Comparison of ENCODE assay signal across 8 mouse cellular contexts in the genomic region with DNA sequence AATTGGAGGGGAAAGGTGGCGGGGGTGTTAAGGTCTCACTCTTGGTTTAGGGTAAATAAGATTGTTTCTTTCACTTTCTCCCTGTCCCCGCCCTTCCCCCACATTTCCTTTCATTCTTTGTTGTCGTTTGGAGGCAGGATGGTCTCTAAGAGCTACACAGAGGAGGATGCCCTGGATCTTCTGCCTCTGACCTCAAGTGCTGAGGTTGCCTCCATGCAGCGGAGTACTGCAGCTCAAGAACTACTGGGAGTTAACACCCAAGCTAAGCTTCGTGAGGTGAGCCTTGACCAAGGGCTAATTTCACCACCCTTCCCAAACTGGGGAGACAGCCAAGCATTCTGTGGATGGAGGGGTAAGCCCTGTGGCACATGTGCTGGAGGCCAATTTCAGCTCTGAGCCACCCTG. TPM values are rescaled to one million over a fixed set of nuclear protein-coding genes. Genes with fewer than 3 reads are reported as not detected.
DNase-seq lines count a peak whose midpoint lies in the region; ATAC-seq lines count a peak whose summit lies in the region.

No protein-coding gene starts in this region.

- no peak overlapping the region for H3K4me3 ChIP-seq in heart, embryonic 11.5 days (ENCODE audit: low read depth, low read length)
- no peak overlapping the region for H3K4me3 ChIP-seq in heart, embryonic 13.5 days
- no peak overlapping the region for H3K4me3 ChIP-seq in forebrain, embryonic 13.5 days

- peaks cover 11% of the 10 kb centered on the region for H3K27me3 ChIP-seq in heart, embryonic 11.5 days (ENCODE audit: control insufficient read depth, insufficient read depth, low read length)
- peaks cover 56% of the 10 kb centered on the region for H3K27me3 ChIP-seq in heart, embryonic 13.5 days (replicated peaks)
- no peaks in the 10 kb centered on the region for H3K27me3 ChIP-seq in forebrain, embryonic 13.5 days

- no peak for ATAC-seq in heart, embryonic 11.5 days (replicated peaks; ENCODE audit: insufficient number of reproducible peaks, low FRiP score, low TSS enrichment)
- peak; percentile 42 for ATAC-seq in CD4-positive, CD25-positive, alpha-beta regulatory T cell, adult 4 months
- no peak for ATAC-seq in heart, embryonic 13.5 days (ENCODE audit: extremely low read depth, insufficient number of reproducible peaks, low FRiP score, low TSS enrichment)
- ATAC-seq in forebrain, embryonic 13.5 days, result no peak

- DNase-seq in heart, adult 9 months (ENCODE audit: low spot score in 2 of 2), result no peak
- DNase-seq in lung, postnatal 25 days (ENCODE audit: low spot score), result peak; percentile 62
- no peak for DNase-seq in right cerebral cortex, postnatal 36 days (ENCODE audit: low spot score in 2 of 2)
- no peak for DNase-seq in left cerebral cortex, adult 18-20 months (ENCODE audit: low spot score in 2 of 2)

- H3K4me2 ChIP-seq in heart, embryonic 11.5 days, result peak overlapping the region; percentile 9; the same call in 1 of the 2 replicates
- peak overlapping the region; percentile 39 for H3K4me2 ChIP-seq in heart, embryonic 13.5 days
- H3K4me2 ChIP-seq in forebrain, embryonic 13.5 days, result no peak overlapping the region

- peaks cover 39% of the 10 kb centered on the region for H3K4me1 ChIP-seq in heart, embryonic 11.5 days (ENCODE audit: control insufficient read depth, insufficient read depth, low read length)
- peaks cover 75% of the 10 kb centered on the region for H3K4me1 ChIP-seq in heart, embryonic 13.5 days
- H3K4me1 ChIP-seq in forebrain, embryonic 13.5 days, result peaks cover 13% of the 10 kb centered on the region

- H3K36me3 ChIP-seq in heart, embryonic 11.5 days (ENCODE audit: control insufficient read depth, insufficient read depth, low read length), result no peaks in the 10 kb centered on the region
- H3K36me3 ChIP-seq in heart, embryonic 13.5 days, result no peaks in the 10 kb centered on the region
- H3K36me3 ChIP-seq in forebrain, embryonic 13.5 days (ENCODE audit: poor library complexity, severe bottlenecking), result no peaks in the 10 kb centered on the region

- H3K9ac ChIP-seq in heart, embryonic 11.5 days (ENCODE audit: low read depth, low read length), result 0 out of 2 replicates have a peak overlapping the region, but pooled peaks have one; percentile 39
- H3K9ac ChIP-seq in heart, embryonic 13.5 days, result no peak overlapping the region
- H3K9ac ChIP-seq in forebrain, embryonic 13.5 days, result no peak overlapping the region

- 52% methylated on average over 5 of the region's 5 CpGs for WGBS in heart, embryonic 11.5 days (ENCODE audit: insufficient replicate concordance)
- WGBS in heart, embryonic 13.5 days, result 53% methylated on average over 5 of the region's 5 CpGs
- WGBS in forebrain, embryonic 13.5 days, result 56% methylated on average over 5 of the region's 5 CpGs

- peak overlapping the region; percentile 73 for H3K27ac ChIP-seq in heart, embryonic 11.5 days (ENCODE audit: low read depth, low read length)
- H3K27ac ChIP-seq in heart, embryonic 13.5 days (replicated peaks), result peak overlapping the region; percentile 81
- H3K27ac ChIP-seq in forebrain, embryonic 13.5 days, result no peak overlapping the region

- no peaks in the 10 kb centered on the region for H3K9me3 ChIP-seq in heart, embryonic 11.5 days (replicated peaks; ENCODE audit: control insufficient read depth, low read length)
- H3K9me3 ChIP-seq in heart, embryonic 13.5 days, result no peaks in the 10 kb centered on the region
- H3K9me3 ChIP-seq in forebrain, embryonic 13.5 days (replicated peaks), result no peaks in the 10 kb centered on the region

RNA-seq across cellular contexts. Expression of a gene that starts 12.2 kb away (rescaled TPM):
- polyA plus RNA-seq in heart, embryonic 11.5 days (2014; fragmentation: Nextera tagmentation; extraction: Ambion mirVana), result 70.9 and 80.8 TPM in 2 replicates
- 100 to 1,000 TPM in 1 of 2 experiments, 10 to 100 TPM in 1; 98.5 to 108 TPM for polyA plus RNA-seq in CD4-positive, CD25-positive, alpha-beta regulatory T cell, adult 4 months (2017; shearing (Covaris generic))
- 79.6 and 84.5 TPM in 2 replicates for polyA plus RNA-seq in heart, embryonic 13.5 days (2015; fragmentation: Nextera tagmentation; extraction: Ambion mirVana)
- polyA plus RNA-seq in forebrain, embryonic 13.5 days (2015; fragmentation: Nextera tagmentation; extraction: Ambion mirVana), result 48.3 and 52.3 TPM in 2 replicates
- 10 to 100 TPM; 37.7 to 41.6 TPM for total RNA-seq in left cerebral cortex, adult 18-20 months (2021)
